7 mouse cellular contexts compared by ENCODE assay signal in the genomic region with DNA sequence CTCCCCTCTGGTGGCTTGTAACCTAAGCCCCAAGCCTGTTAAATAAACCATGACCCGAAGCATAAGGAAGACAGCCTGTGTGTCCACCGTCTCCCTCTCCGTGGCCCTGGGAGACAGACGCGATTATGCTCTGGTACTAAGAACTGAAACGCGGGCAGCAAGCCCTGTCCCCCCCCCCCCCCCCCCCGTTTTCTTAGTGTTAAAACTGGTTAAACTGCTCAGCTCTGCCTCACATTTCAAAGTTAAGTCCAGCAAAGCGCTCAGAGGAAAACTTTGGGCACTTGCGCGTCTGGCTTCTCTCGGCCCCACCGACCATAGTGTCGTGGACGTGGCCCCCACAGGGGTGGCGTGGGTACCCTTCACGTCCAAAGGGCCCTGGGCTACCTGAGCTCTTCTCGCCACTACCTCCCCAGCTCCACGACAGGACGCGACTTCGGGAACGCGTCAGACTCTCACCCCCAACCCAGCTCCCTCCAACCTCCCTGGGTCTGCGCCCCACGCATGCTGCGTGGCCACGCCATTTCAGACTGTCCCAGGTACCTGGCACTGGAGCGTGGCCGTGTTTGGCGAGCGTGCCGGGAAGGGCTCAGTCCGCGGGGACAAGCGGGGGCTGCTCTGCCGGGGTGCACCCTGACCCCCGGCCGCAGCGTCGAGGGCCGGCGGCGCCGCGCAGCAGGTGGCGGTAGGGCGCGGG. TPM values are rescaled to one million over a fixed set of nuclear protein-coding genes. Genes with fewer than 3 reads are reported as not detected.
DNase-seq lines count a peak whose midpoint lies in the region; ATAC-seq and TF ChIP-seq lines count a peak whose summit lies in the region.

No protein-coding gene starts in this region.

- H3K27ac ChIP-seq in liver, adult 2 months (replicated peaks; ENCODE audit: insufficient read depth, low read depth, low read length) = no peak overlapping the region
- H3K27ac ChIP-seq in lung, postnatal 0 days (ENCODE audit: low read length) = peak overlapping the region; percentile 84

- H3K9me3 ChIP-seq in lung, postnatal 0 days (ENCODE audit: low read length) = no peaks in the 10 kb centered on the region

- WGBS in liver, adult 2 months = 6% methylated on average over 49 of the region's 49 CpGs
- 4% methylated on average over 46 of the region's 49 CpGs for WGBS in lung, postnatal 0 days

- no peak overlapping the region for H3K9ac ChIP-seq in liver, adult 2 months (ENCODE audit: low read depth, low read length)
- H3K9ac ChIP-seq in lung, postnatal 0 days (replicated peaks; ENCODE audit: low read depth) = peak overlapping the region; percentile 56

- no peak for TF ChIP-seq CTCF in liver, adult 2 months (IDR thresholded peaks at IDR 0.05; ENCODE audit: low read depth, low read length)
- TF ChIP-seq CTCF in lung, postnatal 0 days (IDR thresholded peaks at IDR 0.05) = no peak

- peak overlapping the region; percentile 16; the same call in 1 of the 2 replicates for H3K4me3 ChIP-seq in liver, adult 2 months (ENCODE audit: insufficient read depth, low read depth, low read length)
- peak overlapping the region; percentile 62 for H3K4me3 ChIP-seq in lung, postnatal 0 days (ENCODE audit: low read depth, low read length)

- H3K4me2 ChIP-seq in lung, postnatal 0 days (replicated peaks; ENCODE audit: low read depth, low read length) = peak overlapping the region; percentile 97

- TF ChIP-seq POLR2A in liver, adult 2 months (IDR thresholded peaks at IDR 0.05; ENCODE audit: extremely low read depth, insufficient read depth, low read length) = no peak

- peak; percentile 13; the same call in 1 of the 2 replicates for ATAC-seq in granulocyte monocyte progenitor cell, adult 5-6 weeks (replicated peaks; ENCODE audit: poor library complexity, severe bottlenecking)
- peak; percentile 46 for ATAC-seq in lung, postnatal 0 days

- no peaks in the 10 kb centered on the region for H3K36me3 ChIP-seq in liver, adult 2 months (ENCODE audit: control insufficient read depth, insufficient read depth, low read length)
- H3K36me3 ChIP-seq in lung, postnatal 0 days (ENCODE audit: insufficient read depth, low read length) = no peaks in the 10 kb centered on the region

- H3K27me3 ChIP-seq in liver, adult 2 months (ENCODE audit: control insufficient read depth, insufficient read depth, low read length) = peaks cover 7% of the 10 kb centered on the region; the same call in 1 of the 2 replicates
- H3K27me3 ChIP-seq in lung, postnatal 0 days (replicated peaks; ENCODE audit: insufficient read depth, low read length) = 0 out of 2 replicates have a peak, but pooled peaks cover 2% of the 10 kb centered on the region

- no peak for TF ChIP-seq EP300 in lung, postnatal 0 days (IDR thresholded peaks at IDR 0.05)

- H3K79me2 ChIP-seq in liver, adult 2 months (ENCODE audit: control insufficient read depth, insufficient read depth, low read length) = no peaks in the 10 kb centered on the region

- no peaks in the 10 kb centered on the region for H3K4me1 ChIP-seq in liver, adult 2 months (ENCODE audit: control insufficient read depth, insufficient read depth, low read length)
- H3K4me1 ChIP-seq in lung, postnatal 0 days (ENCODE audit: insufficient read depth, low read depth, low read length) = no peaks in the 10 kb centered on the region

- no peak for DNase-seq in liver, adult 2 months (ENCODE audit: extremely low read depth, low read depth, low spot score)
- DNase-seq in liver = no peak
- peak; percentile 42 to 57 for DNase-seq in cerebellum, postnatal 14 days
- DNase-seq in lung, postnatal 0 days (ENCODE audit: low spot score) = peak; percentile 54
- no peak for DNase-seq in urinary bladder, postnatal 14 days (ENCODE audit: low spot score)
- no peak for DNase-seq in spleen, postnatal 36 days (ENCODE audit: low spot score in 2 of 2)

RNA-seq across cellular contexts. Expression of a gene that starts 0.7 kb away (rescaled TPM):
- total RNA-seq in liver, adult 2 months (2014; rRNA removed) = 0.07 and 0.09 TPM in 2 replicates
- 0.04 and 0.06 TPM in 2 replicates for polyA plus RNA-seq in liver, adult 2 months (2012; rRNA removed)
- total RNA-seq in granulocyte monocyte progenitor cell, adult 5-6 weeks (2014; fragmentation: Nextera tagmentation) = not detected in 2 replicates
- 0.13 TPM in 1 of 2 replicates, not detected in the other for total RNA-seq in granulocyte monocyte progenitor cell, adult 5-6 weeks (2017)
- polyA plus RNA-seq in lung, postnatal 0 days (2015; fragmentation: Nextera tagmentation; extraction: Ambion mirVana) = 9.2 TPM in 2 replicates

Comparison
In these comparisons a context has a peak if more than half of its experiments do, and no peak if none do; other contexts are left out.
1. DNase-seq: peak in cerebellum, postnatal 14 days (2 of 2) and lung, postnatal 0 days (single experiment); none in liver, adult 2 months (single experiment), liver (single experiment), urinary bladder, postnatal 14 days (single experiment) and spleen, postnatal 36 days (0 of 2).